Comparison of ENCODE assay signal across 17 mouse cellular contexts in the genomic region with DNA sequence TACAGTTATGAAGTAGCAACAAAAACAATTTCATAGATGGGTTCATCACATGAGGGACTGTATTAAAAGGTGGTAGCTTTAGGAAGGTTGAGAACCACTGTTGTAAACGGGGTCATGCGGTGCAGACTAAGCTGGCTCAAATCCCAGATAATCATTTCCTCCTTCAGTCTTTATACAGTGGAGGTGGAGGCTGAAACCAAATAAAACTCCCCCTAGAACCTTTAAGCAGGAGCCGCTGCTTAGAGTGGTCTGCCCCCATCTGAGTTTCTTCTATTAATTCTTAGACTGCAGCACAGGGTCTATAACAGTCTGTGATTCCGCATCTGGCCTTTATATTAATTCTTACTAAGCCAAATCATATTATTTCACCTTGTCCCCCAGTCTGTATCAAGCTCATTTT.
"Had no signal": no experiment of that assay in that cellular context is flagged by ENCODE, and none has a peak within 500 bp of the region (broad histone marks: within the 10 kb centered on the region; RNA-seq: fewer than 3 reads in every experiment).

No protein-coding gene starts in this region.

- H3K4me3 ChIP-seq: liver, embryonic 15.5 days; megakaryocyte, embryonic 14.5 days; midbrain, embryonic 13.5 days; midbrain, embryonic 15.5 days; neural tube, embryonic 12.5 days; stomach, embryonic 15.5 days had no signal

- H3K27me3 ChIP-seq: liver, embryonic 15.5 days; midbrain, embryonic 13.5 days; midbrain, embryonic 15.5 days; neural tube, embryonic 12.5 days; stomach, embryonic 15.5 days had no signal

- H3K4me1 ChIP-seq: liver, embryonic 15.5 days had no signal

- H3K9me3 ChIP-seq: liver, embryonic 15.5 days; megakaryocyte, embryonic 14.5 days; midbrain, embryonic 13.5 days; midbrain, embryonic 15.5 days; neural tube, embryonic 12.5 days; stomach, embryonic 15.5 days had no signal

- ATAC-seq: liver, postnatal 0 days; midbrain, embryonic 13.5 days; midbrain, embryonic 15.5 days had no signal

- H3K27ac ChIP-seq: liver, embryonic 15.5 days; macrophage; midbrain, embryonic 13.5 days; midbrain, embryonic 15.5 days; neural tube, embryonic 12.5 days; stomach, embryonic 15.5 days; stomach, postnatal 0 days had no signal

- H3K9ac ChIP-seq: liver, embryonic 15.5 days; liver, postnatal 0 days; midbrain, embryonic 13.5 days; midbrain, embryonic 15.5 days; neural tube, embryonic 12.5 days; stomach, embryonic 15.5 days had no signal

- H3K36me3 ChIP-seq: liver, embryonic 15.5 days; midbrain, embryonic 13.5 days; midbrain, embryonic 15.5 days; neural tube, embryonic 12.5 days; stomach, embryonic 15.5 days had no signal

- H3K4me2 ChIP-seq: liver, embryonic 15.5 days; midbrain, embryonic 11.5 days; midbrain, embryonic 13.5 days; midbrain, embryonic 15.5 days; neural tube, embryonic 12.5 days; stomach, embryonic 15.5 days had no signal

- DNase-seq: liver, postnatal 0 days; lung, adult 2 months; lung, postnatal 14 days; lung, postnatal 36 days; right cerebral cortex, postnatal 14 days; thymus, adult 2 months; thymus, postnatal 25 days; thymus, postnatal 4 days had no signal
